Mouse (Mus musculus): Measurements from ENCODE around the gene B4gat1.
"Not testable (repeated sequence)": the region's sequence is repeated elsewhere in the genome, so short reads cannot be mapped to it uniquely, and the experiment has no call there.

B4gat1 gene

DNA sequence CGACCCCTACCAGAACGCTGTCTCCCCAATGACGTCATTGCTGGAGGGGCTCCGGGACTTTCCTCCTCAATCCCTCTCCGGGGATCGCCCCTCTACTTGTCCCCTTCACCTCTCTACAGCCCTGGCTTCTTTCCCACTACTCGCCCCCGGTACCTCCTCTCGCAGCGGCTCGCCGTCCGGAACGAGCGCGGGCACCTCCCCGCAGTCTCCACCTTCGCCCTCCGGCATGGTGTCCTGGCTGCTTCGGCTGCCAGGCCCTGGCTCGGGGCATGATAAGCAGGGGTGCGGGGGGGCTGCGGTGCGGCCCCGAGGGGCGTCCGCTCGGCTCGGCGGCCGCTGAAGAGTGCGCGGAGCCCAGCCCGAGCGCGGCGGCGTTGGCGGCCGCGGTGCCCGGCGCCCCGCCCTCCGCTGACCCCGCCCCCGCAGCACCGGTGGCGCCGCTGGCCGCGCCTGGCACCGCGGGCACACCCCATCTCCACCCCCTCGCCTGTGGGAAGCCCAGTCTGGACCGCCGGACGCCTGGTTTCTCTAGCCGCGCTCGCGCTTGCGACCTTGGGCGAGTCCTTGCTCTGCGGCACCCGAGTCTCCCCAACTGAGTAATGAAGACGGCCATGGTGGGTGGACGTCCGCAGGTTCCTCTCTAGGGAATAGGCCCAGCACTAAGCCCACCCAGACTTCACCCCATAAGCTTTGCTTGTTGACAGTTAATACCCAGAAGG lies 46.7 kb downstream of the B4gat1 start, which contains the start of gene Tmem151a:
Gene Tmem151a, minus strand, starts transcription at position 387 of the 719 bp plus-strand sequence.
- DNase-seq (ENCODE audit: low spot score) = no peak

DNA sequence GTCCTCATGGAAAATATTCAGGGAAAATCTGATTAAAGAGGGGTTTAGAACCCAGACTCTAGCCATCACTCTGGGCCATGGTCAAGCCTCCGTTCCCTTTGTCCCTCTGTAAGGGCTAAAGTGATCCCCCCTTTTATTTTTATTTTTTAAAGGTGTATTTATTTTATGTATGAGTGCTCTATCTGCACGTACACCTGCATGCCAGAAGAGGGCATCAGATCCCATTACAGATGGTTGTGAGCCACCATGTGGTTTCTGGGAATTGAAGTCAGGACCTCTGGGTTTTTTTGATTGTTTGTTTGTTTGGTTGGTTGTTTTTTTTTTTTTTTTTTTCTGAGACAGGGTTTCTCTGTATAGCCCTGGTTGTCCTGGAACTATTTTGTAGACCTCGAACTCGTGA lies 47.9 kb downstream of the B4gat1 start:
- not testable (repeated sequence) for DNase-seq (ENCODE audit: low spot score)

DNA sequence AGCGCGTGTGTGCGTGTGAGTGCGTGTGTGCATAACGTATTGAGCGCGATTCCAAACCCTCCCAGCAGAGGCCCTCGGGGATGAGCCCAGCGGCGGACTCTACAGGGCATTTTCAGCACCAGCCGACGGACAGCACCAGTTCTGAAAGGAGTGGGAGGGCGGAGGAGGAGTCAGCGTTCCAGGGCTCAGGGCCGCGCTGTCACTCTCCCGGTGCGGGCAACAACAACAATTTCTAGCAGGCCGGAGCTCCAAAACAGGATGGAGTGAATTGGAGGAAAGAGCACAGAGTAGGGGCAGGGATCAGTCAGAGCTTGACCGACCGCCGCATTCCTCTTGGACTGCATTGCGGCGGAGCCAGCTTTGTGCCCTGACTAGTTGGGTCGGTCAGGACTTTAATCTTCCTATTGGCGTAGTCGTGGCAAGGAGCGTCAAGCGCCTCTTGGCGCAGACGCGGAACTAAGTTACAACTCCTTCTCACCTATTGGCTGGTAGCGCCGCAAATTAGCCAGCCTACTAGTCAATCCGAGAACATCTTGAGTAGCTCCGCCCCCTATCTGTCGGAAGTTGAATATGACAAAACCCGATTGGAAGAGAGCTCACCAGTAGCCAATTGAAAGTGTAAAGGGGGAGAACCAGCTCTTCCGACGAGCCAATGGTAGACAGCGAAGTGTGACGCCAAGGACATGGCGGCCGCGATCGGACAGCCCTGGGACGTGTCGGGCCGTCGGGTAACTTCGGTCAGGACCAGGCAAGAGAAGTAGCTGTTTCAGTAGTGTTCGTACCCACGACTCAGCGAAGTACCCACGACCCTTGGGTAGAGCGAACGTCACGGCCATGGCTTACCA lies 49.5 kb downstream of the B4gat1 start, which contains the start of gene Yif1a:
Gene Yif1a, plus strand, starts transcription at position 655 of the 845 bp plus-strand sequence.
- DNase-seq (ENCODE audit: low spot score) = peak; percentile 99

DNA sequence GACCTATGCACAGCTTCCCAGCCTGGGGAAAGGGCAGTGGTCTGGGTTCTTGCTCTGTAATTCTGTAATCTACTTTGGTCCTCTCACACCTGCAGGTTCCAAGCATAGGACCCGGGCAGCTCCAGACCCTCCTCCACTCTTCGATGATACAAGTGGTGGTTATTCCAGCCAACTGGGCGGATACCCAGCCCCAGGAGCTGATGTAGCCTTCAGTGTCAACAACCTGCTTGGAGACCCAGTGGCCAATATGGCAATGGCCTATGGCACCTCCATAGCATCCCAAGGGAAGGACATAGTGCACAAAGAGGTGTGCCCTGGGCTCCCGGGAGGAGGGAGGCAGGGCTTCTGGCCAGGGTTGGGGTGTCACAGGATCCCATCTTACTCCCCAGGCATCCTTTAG lies 50.7 kb downstream of the B4gat1 start:
- DNase-seq (ENCODE audit: low spot score) = no peak

Data from left cerebral cortex, adult 11 months (tissue).